Mouse (Mus musculus) frontal cortex, adult (tissue): ENCODE results near the gene Lcn4.

Experiments used
- ATAC-seq: cut with Nextera tagmentation; 2 replicates; pipeline ENCODE4 v1.9.2; 2017; ENCODE audit warnings: mild to moderate bottlenecking, moderate library complexity, mixed read lengths; ENCODE audit not compliant: low TSS enrichment

Lcn4 gene

DNA sequence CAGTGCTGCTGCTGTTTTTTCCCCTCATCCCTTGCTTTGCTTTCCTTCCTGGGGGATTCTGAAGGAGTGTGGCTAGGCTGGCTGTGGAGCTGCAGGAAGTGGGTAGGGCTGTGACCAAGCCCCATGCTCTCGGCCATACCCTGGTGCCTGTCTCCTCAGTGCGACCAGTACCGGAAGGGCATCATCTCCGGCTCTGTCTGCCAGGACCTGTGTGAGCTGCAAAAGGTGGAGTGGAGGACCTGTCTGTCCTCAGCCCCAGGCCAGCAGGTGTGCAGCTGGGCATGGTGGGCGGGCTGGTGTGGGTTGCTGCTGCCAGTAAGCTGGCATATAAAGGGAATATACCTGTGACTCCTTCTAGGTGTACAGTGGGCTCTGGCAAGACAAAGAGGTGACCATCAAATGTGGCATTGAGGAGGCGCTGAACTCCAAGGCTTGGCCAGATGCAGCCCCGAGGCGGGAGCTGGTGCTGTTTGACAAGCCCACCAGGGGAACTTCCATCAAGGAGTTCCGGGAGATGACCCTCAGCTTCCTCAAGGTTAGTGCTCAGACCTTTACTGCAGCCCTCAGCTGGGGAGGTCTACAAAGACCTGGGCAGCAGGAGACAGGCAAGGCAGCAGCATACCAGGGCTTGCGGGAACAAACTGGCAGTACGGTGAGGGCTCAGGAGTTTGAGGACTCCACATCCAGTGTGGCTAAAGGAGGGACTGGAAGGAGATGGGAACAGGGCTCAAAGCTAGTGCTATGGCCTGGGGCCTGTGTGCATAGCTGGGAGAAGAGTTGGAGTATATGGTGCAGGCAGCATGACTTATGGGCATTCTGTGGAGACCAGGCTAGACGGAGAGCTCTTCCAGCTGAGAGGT lies 36.2 kb downstream of the Lcn4 start:
- no peak for ATAC-seq

DNA sequence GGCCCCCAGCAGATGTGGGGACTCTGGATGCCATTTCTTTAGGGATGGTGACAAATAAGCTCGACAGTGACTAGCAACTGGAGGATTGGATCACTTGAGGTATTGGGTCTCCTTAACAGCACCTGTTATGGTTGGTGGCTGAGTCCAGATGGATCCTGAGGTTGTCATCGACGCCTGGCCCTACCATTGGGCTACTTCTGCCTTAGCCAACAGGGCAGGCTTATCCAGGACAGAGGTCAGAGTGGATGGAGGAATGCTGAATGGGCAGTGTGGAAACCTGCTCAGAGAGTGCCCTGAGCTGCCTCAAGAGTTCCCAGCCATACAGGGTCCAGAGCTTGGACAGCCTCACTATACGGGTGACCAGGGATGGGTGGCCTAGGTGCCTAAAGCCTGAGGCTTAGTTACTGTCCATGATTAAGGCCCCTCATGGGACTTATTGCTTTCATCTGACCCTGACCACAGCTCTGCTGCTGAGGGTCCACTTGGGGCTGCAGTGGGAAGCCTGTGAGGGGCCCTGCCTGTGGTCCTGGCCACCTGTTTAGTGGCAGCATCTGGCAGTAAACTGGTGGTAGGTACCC lies 37.0 kb downstream of the Lcn4 start:
- ATAC-seq = no peak

DNA sequence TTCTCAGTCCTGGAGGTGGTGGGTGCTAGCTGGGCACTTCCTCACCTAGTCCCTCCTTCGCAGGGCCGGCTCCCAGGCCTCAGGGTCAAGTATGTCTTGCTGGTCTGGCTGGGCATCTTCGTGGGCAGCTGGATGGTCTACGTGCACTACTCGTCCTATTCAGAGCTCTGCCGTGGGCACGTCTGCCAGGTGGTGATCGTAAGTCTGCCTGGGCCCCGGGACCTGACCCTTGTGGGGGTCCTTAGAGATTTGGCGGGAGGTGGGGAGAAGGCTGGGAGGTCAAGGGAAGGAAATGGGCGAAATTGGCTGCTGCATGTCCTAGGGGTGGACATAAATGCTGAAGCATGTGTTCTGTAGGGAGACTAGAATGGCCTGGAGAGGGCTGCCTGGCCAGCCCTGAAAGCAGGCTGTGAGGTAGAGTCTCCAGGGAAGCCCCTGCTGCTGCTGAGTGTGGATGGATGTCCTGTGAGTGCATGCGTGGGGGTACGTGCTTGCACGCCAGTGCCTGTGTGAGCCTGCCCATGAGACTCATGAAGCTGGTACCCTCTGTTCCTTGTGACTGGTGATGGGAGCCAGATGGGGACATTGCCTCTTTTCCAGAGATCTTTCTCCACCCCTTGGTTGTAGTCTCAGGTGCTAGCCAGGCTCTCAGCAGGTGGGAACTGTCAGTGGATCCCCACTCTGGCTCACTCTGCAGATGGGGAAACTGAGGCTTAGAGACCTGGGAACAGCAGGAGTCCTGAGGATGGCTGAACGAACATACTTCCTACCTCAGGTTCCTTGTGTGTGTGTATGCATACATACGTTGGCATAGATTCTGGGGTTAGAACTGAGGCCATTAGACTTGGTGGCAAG lies 38.3 kb downstream of the Lcn4 start:
- ATAC-seq = no peak

DNA sequence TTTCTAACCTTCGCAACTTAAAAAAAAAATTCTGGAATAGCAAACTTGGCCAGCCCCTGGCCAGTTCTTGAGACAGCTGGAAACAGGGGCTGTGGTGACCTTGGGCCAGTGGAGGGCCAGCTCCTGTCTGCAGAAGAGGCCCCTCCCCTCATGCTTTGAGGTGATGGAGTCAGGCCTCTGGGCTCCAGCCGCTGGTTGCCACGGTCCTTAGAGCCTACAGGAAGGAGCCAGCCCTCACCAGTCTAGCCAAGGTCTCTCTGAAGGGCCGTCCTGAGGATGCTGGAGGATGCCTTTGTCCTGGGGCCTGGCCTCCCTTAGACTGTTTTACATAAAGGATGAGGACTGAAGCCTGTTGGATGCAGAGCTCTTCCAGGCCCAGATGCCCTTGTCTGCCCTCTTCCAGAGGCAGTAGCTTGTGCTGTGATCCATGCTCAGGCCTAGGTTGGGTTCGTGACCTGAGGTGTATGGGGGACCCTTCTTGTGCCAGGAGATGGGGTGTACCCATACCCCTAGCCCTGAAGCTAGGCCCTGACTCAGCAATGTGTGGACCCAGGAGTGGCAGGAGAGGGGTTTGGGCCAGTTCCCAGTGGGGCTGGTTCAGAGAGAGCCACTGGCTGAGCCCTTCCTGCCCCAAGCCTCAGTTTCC lies 42.2 kb downstream of the Lcn4 start:
- ATAC-seq = peak; percentile 18; the same call in 1 of the 2 replicates

DNA sequence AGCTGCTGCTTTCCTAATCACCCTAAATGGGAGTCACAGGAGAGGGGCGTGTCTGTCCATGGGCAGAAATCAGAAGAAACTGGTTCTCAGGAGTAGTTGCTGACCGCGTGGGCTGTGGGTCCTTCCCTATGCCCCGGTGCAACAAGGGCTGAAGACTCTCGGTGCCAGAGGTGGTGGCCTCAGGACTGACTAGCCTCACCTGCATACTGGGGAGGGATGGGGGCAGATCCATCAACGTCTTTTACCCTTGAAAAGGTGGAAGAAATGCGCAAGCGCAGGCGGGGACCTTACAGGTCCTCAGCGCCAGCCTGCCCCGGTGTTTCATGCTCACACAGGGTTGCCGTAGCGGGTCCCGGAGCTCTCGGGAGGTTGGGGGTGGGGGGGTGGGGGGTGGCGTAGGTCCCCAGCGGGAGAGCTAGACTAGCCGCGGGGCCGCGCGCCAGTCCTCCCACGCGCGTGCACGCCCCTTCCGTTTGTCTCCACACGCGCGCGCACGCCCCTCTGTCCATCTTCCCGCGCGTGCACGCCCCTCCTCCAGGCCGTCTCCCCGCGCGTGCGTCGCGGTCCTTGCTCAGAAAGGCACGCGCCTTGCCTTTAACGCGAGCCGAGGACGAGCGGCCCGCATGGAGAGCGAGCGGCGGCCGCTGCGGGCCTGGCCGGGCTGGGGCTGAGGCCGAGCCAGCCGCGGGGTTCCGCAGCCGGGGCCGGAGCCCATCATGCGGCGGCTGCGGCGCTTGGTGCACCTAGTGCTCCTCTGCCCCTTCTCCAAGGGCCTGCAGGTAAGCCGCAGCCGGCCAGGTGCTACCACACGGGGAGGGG lies 43.0 kb downstream of the Lcn4 start, which contains the start of gene Fam69b:
TSS of gene Fam69b (plus strand) at position 537 of the 819 bp plus-strand sequence.
- ATAC-seq = peak; percentile 67

DNA sequence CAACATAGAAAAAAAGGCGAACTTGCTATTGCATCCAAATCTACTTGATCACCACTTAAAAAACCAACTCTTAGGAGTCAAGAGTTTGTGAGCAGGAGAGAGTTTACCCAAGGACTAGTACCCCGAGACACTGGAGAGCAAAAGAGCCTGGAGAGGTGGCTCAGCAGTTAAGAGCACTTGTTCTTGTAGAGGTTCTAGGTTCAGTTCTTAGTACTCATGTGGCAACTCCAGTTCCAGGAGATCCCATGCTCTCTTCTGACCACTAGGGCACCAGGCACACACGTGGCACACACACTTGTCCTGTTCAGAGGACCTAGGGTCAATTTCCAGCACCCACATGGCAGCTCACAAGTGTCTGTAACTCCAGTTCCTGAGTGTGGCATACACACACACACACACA lies 45.0 kb downstream of the Lcn4 start:
- ATAC-seq = no peak

DNA sequence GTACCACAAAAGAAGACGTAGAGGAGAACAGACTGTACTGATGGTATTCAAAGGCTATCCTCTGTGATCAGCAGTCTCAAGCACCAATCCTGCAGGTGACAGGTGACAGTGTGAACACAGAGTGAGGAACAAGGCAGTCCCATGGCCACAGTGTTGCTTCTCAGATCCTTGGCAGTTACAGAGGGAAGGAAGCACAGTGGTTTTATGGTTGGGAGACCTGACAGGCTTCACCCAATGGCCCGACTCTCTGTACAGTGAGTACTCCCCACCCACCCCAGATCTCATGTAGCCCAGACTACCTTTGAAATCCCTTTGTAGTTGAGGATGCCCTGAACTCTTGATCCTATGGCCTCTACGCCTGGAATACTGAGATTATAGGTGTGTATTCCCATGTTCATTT lies 45.7 kb downstream of the Lcn4 start:
- ATAC-seq = no peak

DNA sequence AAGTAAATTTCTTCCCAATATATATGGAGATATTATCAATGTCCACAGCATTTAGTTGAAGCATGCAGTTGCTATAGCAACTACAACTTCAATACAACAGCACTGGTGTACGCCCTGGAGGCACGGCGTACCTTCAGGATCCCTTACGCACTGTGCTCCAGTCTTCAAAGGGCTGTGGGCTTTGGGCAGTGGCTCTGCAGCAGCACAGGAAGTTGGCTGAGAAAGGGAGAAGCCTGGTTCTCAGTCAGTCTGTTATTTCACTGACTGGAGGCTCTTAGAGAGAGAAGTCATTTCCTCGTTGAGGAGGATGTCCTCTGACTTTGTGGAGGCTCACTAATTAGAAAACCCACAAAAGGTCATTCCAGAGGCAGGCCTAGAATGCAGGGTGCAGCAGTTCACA lies 48.1 kb downstream of the Lcn4 start:
- no peak for ATAC-seq

DNA sequence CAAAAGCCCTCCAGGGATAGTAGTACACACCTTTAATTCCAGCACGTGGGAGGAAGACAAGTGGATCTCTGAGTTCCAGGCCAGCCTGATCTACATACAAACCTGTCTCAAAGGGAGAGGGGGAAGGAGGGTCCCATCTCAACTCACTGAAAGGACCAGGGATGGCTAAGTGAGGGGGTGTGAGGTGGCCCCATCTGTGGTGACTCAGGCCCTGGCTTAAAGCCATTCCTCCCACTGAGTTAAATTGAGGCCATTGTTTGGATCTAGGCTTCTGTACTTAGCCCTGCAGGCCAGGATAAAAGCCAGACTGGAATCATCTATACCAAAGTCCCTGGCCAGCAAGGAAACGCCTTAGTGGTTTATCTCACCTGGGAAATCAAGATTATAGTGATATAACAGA lies 49.8 kb downstream of the Lcn4 start:
- ATAC-seq = peak; percentile 44; the same call in 1 of the 2 replicates

DNA sequence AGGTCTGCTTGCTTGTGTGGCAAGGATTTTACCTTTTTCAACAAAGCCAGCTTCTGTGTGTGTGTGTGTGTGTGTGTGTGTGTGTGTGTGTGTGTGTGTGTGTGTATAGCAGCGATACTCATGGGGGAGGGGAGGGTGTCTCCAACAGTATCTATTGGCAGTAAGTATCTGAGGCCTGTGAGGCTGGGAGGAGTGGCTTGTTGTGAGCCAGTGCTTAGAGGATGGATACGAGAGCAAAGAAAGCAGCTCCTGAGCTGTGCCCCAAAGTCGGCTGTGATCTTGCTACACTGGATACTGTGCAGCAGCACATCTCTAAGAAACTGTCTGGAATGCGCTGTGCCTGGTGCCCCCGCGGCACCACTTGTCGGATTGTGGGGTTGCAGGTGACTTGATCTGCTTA lies 53.2 kb downstream of the Lcn4 start:
- ATAC-seq = no peak
